Mouse (Mus musculus): ENCODE measurements around the gene Gm3015.
"Not testable (repeated sequence)": the region's sequence is repeated elsewhere in the genome, so short reads cannot be mapped to it uniquely, and the experiment has no call there.

Gm3015 gene

DNA sequence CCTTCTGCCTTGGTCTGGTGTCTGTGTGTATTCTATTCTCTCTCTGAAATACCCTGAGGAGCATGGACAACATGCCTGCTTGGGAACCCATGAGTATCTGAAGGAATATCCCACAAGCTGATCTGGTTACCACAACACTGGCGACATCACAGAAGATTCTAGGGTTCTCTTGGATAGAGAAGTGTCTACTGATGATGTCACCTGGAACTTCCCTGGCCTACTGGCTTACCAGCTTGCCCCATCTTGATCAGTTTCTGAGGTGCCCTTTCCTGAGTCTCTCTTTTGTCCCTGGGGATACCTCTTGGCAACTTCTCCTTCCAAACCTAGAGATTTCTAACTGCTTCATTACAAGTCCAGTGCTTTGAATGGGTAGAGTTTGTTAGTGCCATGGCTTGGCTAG lies at the start of gene Gm3015:
Gm3015 (minus strand) TSS at position 101 of the 400 bp plus-strand sequence.
- DNase-seq (ENCODE audit: low read depth) = not testable (repeated sequence)

- DNase-seq (ENCODE audit: low read depth) = not testable (repeated sequence)
Measured at GRCm38 (mm10) chr14:42797887-42798286, 29.3 kb upstream of the Gm3015 start, which contains the start of gene Gm10377. Gene Gm10377 (minus strand): TSS chr14:42797987.
